Mouse (Mus musculus): ENCODE results near the gene Ercc1.

Gene Ercc1

GRCm38 (mm10) chr7:19344237-19344847 lies at the start of gene Ercc1:
Ercc1 (plus strand) TSS chr7:19344778.
- peak; percentile 27 to 45 for DNase-seq

- peak; percentile 91 to 96 for DNase-seq
Measured at GRCm38 (mm10) chr7:19295503-19296185, 48.9 kb upstream of the Ercc1 start.

GRCm38 (mm10) chr7:19297034-19297433 lies 47.5 kb upstream of the Ercc1 start:
- DNase-seq = no peak

GRCm38 (mm10) chr7:19297794-19298193 lies 46.8 kb upstream of the Ercc1 start:
- DNase-seq = no peak

- DNase-seq = no peak
Measured at GRCm38 (mm10) chr7:19299194-19299593, 45.4 kb upstream of the Ercc1 start.

- DNase-seq = peak; percentile 71 to 75
Measured at GRCm38 (mm10) chr7:19300501-19301421, 43.8 kb upstream of the Ercc1 start.

GRCm38 (mm10) chr7:19301461-19302263 lies 42.9 kb upstream of the Ercc1 start:
- DNase-seq = no peak

GRCm38 (mm10) chr7:19302264-19303045 lies 42.1 kb upstream of the Ercc1 start:
- no peak for DNase-seq

- no peak for DNase-seq
Measured at GRCm38 (mm10) chr7:19303046-19303305, 41.6 kb upstream of the Ercc1 start.

GRCm38 (mm10) chr7:19303770-19304169 lies 40.8 kb upstream of the Ercc1 start:
- DNase-seq = peak; percentile 76 to 78

- DNase-seq = no peak
Measured at GRCm38 (mm10) chr7:19304501-19305412, 39.8 kb upstream of the Ercc1 start.

GRCm38 (mm10) chr7:19305413-19305735 lies 39.2 kb upstream of the Ercc1 start:
- no peak for DNase-seq

GRCm38 (mm10) chr7:19305796-19306765 lies 38.5 kb upstream of the Ercc1 start:
- no peak for DNase-seq

- no peak for DNase-seq
Measured at GRCm38 (mm10) chr7:19306819-19307738, 37.5 kb upstream of the Ercc1 start.

- DNase-seq = peak in 1 of 2 experiments; percentile 61
Measured at GRCm38 (mm10) chr7:19307739-19308453, 36.7 kb upstream of the Ercc1 start.

GRCm38 (mm10) chr7:19308454-19309277 lies 35.9 kb upstream of the Ercc1 start:
- DNase-seq = peak; percentile 94 to 96

GRCm38 (mm10) chr7:19309278-19309883 lies 35.2 kb upstream of the Ercc1 start:
- DNase-seq = no peak
